ENCODE assay signal across 21 mouse cellular contexts in genomic region chr1:89079239-89079638, GRCm38 (mm10). TPM values are rescaled to one million over a fixed set of nuclear protein-coding genes. Genes with fewer than 3 reads are reported as not detected.
DNase-seq lines count a peak whose midpoint lies in the region; ATAC-seq and TF ChIP-seq lines count a peak whose summit lies in the region.
"Had no signal": no experiment of that assay in that cellular context is flagged by ENCODE, and none has a peak within 500 bp of the region (broad histone marks: within the 10 kb centered on the region; RNA-seq: fewer than 3 reads in every experiment).

No protein-coding gene starts in this region.

- no peaks in the 10 kb centered on the region for H3K27me3 ChIP-seq in heart, embryonic 10.5 days (ENCODE audit: insufficient read depth, poor library complexity, severe bottlenecking)
- no peaks in the 10 kb centered on the region for H3K27me3 ChIP-seq in kidney, adult 2 months (replicated peaks; ENCODE audit: control insufficient read depth, insufficient read depth, low read length)
- no peaks in the 10 kb centered on the region for H3K27me3 ChIP-seq in kidney, embryonic 16.5 days (ENCODE audit: insufficient read depth, low read length)
- no peaks in the 10 kb centered on the region for H3K27me3 ChIP-seq in midbrain, embryonic 10.5 days (ENCODE audit: low read depth, poor library complexity, severe bottlenecking)
- no peaks in the 10 kb centered on the region for H3K27me3 ChIP-seq in midbrain, embryonic 16.5 days (ENCODE audit: control insufficient read depth, insufficient read depth, low read depth, low read length)
- H3K27me3 ChIP-seq: CH12.LX; hindbrain, embryonic 13.5 days; intestine, embryonic 15.5 days; limb, embryonic 12.5 days; liver, embryonic 15.5 days; midbrain, embryonic 12.5 days; neural tube, embryonic 13.5 days; stomach, embryonic 15.5 days had no signal

- DNase-seq in heart, embryonic 10.5 days (ENCODE audit: low spot score) = no peak
- DNase-seq in heart, postnatal 25 days (ENCODE audit: low spot score) = no peak
- DNase-seq in kidney, adult 2 months = no peak
- DNase-seq in midbrain, embryonic 10.5 days (ENCODE audit: low spot score) = no peak
- no peak for DNase-seq in adipocyte (ENCODE audit: low spot score)
- DNase-seq: cerebellum, adult 2 months; cerebellum, postnatal 36 days; kidney, postnatal 4 days; spleen, adult 18-20 months had no signal

- ATAC-seq in kidney, embryonic 16.5 days (ENCODE audit: low FRiP score, low TSS enrichment) = no peak
- ATAC-seq in midbrain, embryonic 16.5 days = no peak
- ATAC-seq in common myeloid progenitor, adult 5-6 weeks (replicated peaks; ENCODE audit: low read depth, poor library complexity, severe bottlenecking) = 0 out of 2 replicates have a peak, but pooled peaks have one; percentile 7
- ATAC-seq: intestine, embryonic 15.5 days had no signal

- WGBS in heart, embryonic 10.5 days = 60% methylated on average over 2 of the region's 2 CpGs
- 71% methylated on average over 2 of the region's 2 CpGs for WGBS in kidney, adult 2 months
- 63% methylated on average over 2 of the region's 2 CpGs for WGBS in kidney, embryonic 16.5 days
- WGBS in midbrain, embryonic 10.5 days = 48% methylated on average over 2 of the region's 2 CpGs
- 51% methylated on average over 2 of the region's 2 CpGs for WGBS in midbrain, embryonic 16.5 days

- H3K36me3 ChIP-seq in heart, embryonic 10.5 days = peaks cover 6% of the 10 kb centered on the region; the same call in 1 of the 2 replicates
- H3K36me3 ChIP-seq in kidney, adult 2 months (ENCODE audit: control insufficient read depth, insufficient read depth, low read length) = no peaks in the 10 kb centered on the region
- no peaks in the 10 kb centered on the region; the same call in 1 of the 2 replicates for H3K36me3 ChIP-seq in kidney, embryonic 16.5 days (ENCODE audit: insufficient read depth, low read length)
- peaks cover 7% of the 10 kb centered on the region; the same call in 1 of the 2 replicates for H3K36me3 ChIP-seq in midbrain, embryonic 10.5 days
- no peaks in the 10 kb centered on the region for H3K36me3 ChIP-seq in midbrain, embryonic 16.5 days (ENCODE audit: control insufficient read depth, insufficient read depth, low read length)
- H3K36me3 ChIP-seq: hindbrain, embryonic 13.5 days; intestine, embryonic 15.5 days; limb, embryonic 12.5 days; liver, embryonic 15.5 days; midbrain, embryonic 12.5 days; neural tube, embryonic 13.5 days; stomach, embryonic 15.5 days had no signal

- no peak for TF ChIP-seq POLR2A in kidney, adult 2 months (IDR thresholded peaks at IDR 0.05; ENCODE audit: low read depth, low read length)

- H3K27ac ChIP-seq in heart, embryonic 10.5 days = 0 out of 2 replicates have a peak overlapping the region, but pooled peaks have one; percentile 25
- peak overlapping the region; percentile 61 for H3K27ac ChIP-seq in kidney, adult 2 months (ENCODE audit: insufficient read depth, low read depth, low read length)
- H3K27ac ChIP-seq in kidney, embryonic 16.5 days (ENCODE audit: low read length) = no peak overlapping the region
- H3K27ac ChIP-seq in midbrain, embryonic 10.5 days (replicated peaks) = peak overlapping the region; percentile 29
- H3K27ac ChIP-seq in midbrain, embryonic 16.5 days (ENCODE audit: low read length) = no peak overlapping the region
- H3K27ac ChIP-seq: hindbrain, embryonic 13.5 days; intestine, embryonic 15.5 days; limb, embryonic 12.5 days; liver, embryonic 15.5 days; macrophage; midbrain, embryonic 12.5 days; neural tube, embryonic 13.5 days; stomach, embryonic 15.5 days had no signal

- H3K4me1 ChIP-seq in heart, embryonic 10.5 days = peaks cover 81% of the 10 kb centered on the region
- H3K4me1 ChIP-seq in kidney, adult 2 months (ENCODE audit: control insufficient read depth, insufficient read depth, low read length) = peaks cover 33% of the 10 kb centered on the region
- H3K4me1 ChIP-seq in kidney, embryonic 16.5 days (ENCODE audit: insufficient read depth, low read length) = peaks cover 59% of the 10 kb centered on the region
- H3K4me1 ChIP-seq in midbrain, embryonic 10.5 days = peaks cover 87% of the 10 kb centered on the region
- peaks cover 5% of the 10 kb centered on the region; the same call in 1 of the 2 replicates for H3K4me1 ChIP-seq in midbrain, embryonic 16.5 days (ENCODE audit: control insufficient read depth, insufficient read depth, low read length)

- TF ChIP-seq CTCF in kidney, adult 2 months (conservative IDR thresholded peaks at IDR 0.05; ENCODE audit: insufficient read depth, insufficient read length, low read depth, low read length) = no peak

- H3K4me2 ChIP-seq in kidney, embryonic 16.5 days (replicated peaks; ENCODE audit: low read depth, low read length) = no peak overlapping the region
- H3K4me2 ChIP-seq in midbrain, embryonic 16.5 days (ENCODE audit: low read length) = no peak overlapping the region
- H3K4me2 ChIP-seq: hindbrain, embryonic 13.5 days; intestine, embryonic 15.5 days; limb, embryonic 12.5 days; midbrain, embryonic 12.5 days; neural tube, embryonic 13.5 days; stomach, embryonic 15.5 days had no signal

- no peak overlapping the region for H3K9ac ChIP-seq in kidney, embryonic 16.5 days (replicated peaks; ENCODE audit: low read length)
- H3K9ac ChIP-seq in midbrain, embryonic 16.5 days (ENCODE audit: low read depth, low read length) = no peak overlapping the region
- H3K9ac ChIP-seq: hindbrain, embryonic 13.5 days; intestine, embryonic 15.5 days; limb, embryonic 12.5 days; liver, embryonic 15.5 days; midbrain, embryonic 12.5 days; neural tube, embryonic 13.5 days; stomach, embryonic 15.5 days had no signal

- no peaks in the 10 kb centered on the region for H3K9me3 ChIP-seq in heart, embryonic 10.5 days
- H3K9me3 ChIP-seq in kidney, embryonic 16.5 days (ENCODE audit: low read length) = no peaks in the 10 kb centered on the region
- no peaks in the 10 kb centered on the region for H3K9me3 ChIP-seq in midbrain, embryonic 10.5 days (replicated peaks)
- H3K9me3 ChIP-seq in midbrain, embryonic 16.5 days (replicated peaks; ENCODE audit: control insufficient read depth, low read length, poor library complexity, severe bottlenecking) = no peaks in the 10 kb centered on the region
- H3K9me3 ChIP-seq: hindbrain, embryonic 13.5 days; intestine, embryonic 15.5 days; limb, embryonic 12.5 days; liver, embryonic 15.5 days; midbrain, embryonic 12.5 days; neural tube, embryonic 13.5 days; stomach, embryonic 15.5 days had no signal

- intact Hi-C loops in heart, postnatal 25 days (cut with DNase I) = no loop called here

- H3K4me3 ChIP-seq in heart, embryonic 10.5 days = no peak overlapping the region
- no peak overlapping the region for H3K4me3 ChIP-seq in kidney, adult 2 months (ENCODE audit: insufficient read depth, low read depth, low read length)
- no peak overlapping the region for H3K4me3 ChIP-seq in kidney, embryonic 16.5 days (ENCODE audit: low read length)
- H3K4me3 ChIP-seq in midbrain, embryonic 10.5 days = no peak overlapping the region
- H3K4me3 ChIP-seq in midbrain, embryonic 16.5 days (ENCODE audit: low read depth, low read length) = no peak overlapping the region
- H3K4me3 ChIP-seq: hindbrain, embryonic 13.5 days; intestine, embryonic 15.5 days; limb, embryonic 12.5 days; liver, embryonic 15.5 days; midbrain, embryonic 12.5 days; neural tube, embryonic 13.5 days; stomach, embryonic 15.5 days had no signal

RNA-seq across cellular contexts. Expression of gene Sh3bp4, which starts 9.0 kb away (rescaled TPM):
- polyA plus RNA-seq in heart, embryonic 10.5 days (2016; fragmentation: Nextera tagmentation; extraction: Ambion mirVana) = 23.4 and 28.3 TPM in 2 replicates
- total RNA-seq in heart, postnatal 25 days (2021) = 10 to 100 TPM; 10.5 to 13.2 TPM
- 14.8 and 18.1 TPM in 2 replicates for polyA plus RNA-seq in kidney, adult 2 months (2012; rRNA removed)
- polyA plus RNA-seq in kidney, embryonic 16.5 days (2015; fragmentation: Nextera tagmentation; extraction: Ambion mirVana) = 29.1 and 29.8 TPM in 2 replicates
- 23.8 and 25.1 TPM in 2 replicates for polyA plus RNA-seq in midbrain, embryonic 10.5 days (2016; fragmentation: Nextera tagmentation; extraction: Ambion mirVana)
- 13.3 and 13.6 TPM in 2 replicates for polyA plus RNA-seq in midbrain, embryonic 16.5 days (2015; fragmentation: Nextera tagmentation; extraction: Ambion mirVana)
- total RNA-seq in common myeloid progenitor, adult 5-6 weeks (2017) = 0.18 and 0.19 TPM in 2 replicates
- total RNA-seq: CH12.LX had no signal

Comparison
In these comparisons a context has a peak if more than half of its experiments do, and no peak if none do; other contexts are left out.
1. H3K27ac ChIP-seq: peak in heart, embryonic 10.5 days (single experiment), kidney, adult 2 months (single experiment) and midbrain, embryonic 10.5 days (single experiment); none in kidney, embryonic 16.5 days (single experiment) and midbrain, embryonic 16.5 days (single experiment).